Mouse (Mus musculus): ENCODE measurements at regions not wholly inside any gene's neighbourhood (a gene's known extent, or its start where the extent isn't known, plus 50 kb on each side); places are given as distances from the start of the nearest gene placed in this dataset.

DNA sequence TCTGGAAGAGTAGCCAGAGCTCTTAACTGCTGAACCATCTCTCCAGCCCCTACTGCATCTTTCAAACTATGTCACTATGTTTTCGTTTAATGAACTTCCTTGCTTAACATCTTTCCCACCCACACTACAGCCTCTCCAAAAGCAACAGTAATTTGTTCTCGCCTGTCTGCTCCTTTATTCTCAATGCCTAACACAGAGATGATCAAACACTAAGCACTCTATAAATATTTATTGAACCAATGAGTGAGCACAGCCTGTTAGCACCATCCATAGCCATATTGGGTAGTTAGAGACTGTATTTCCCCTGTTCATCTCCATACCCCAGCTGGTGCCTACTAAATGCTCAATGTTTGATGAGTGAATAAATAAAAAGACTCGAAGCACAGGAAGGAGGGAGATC is 189.6 kb downstream of the Pdcd6ip start:
- Histone ChIP-seq H3K4me1 (no peaks in the 10 kb centered on the region), H3K27ac (no peak overlapping the region), H3K4me3 (no peak overlapping the region), H3K4me2 (replicated peaks) (no peak overlapping the region), H3K9me3 (no peaks in the 10 kb centered on the region), H3K27me3 (no peaks in the 10 kb centered on the region), H3K9ac (no peak overlapping the region), H3K36me3 (no peaks in the 10 kb centered on the region)
- no peak for ATAC-seq (ENCODE audit: insufficient number of reproducible peaks, insufficient read depth, low FRiP score, low TSS enrichment)
- WGBS, result 75% methylated on average over 3 of the region's 3 CpGs

DNA sequence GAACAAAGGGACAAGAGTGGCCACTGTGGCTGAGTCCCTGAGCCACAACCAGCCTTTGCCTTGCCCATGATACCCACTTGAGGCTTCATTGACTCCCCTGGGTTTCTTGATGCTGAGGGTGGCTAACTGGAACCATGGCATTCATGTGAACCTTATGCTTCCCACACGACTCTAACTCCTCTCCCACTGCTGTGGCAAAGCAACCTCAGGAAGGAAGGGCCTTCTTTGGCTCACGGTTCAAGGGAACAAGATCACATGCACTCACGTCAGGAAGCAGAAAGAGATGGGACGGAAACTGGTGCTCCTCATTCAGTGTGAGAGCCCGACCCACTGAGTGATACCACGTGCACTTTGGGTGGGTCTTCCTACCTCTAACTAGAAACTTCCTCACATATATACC is 190.3 kb downstream of the Pdcd6ip start:
- H3K27me3 ChIP-seq, result no peaks in the 10 kb centered on the region
- ATAC-seq (ENCODE audit: insufficient number of reproducible peaks, insufficient read depth, low FRiP score, low TSS enrichment), result no peak
- H3K36me3 ChIP-seq, result no peaks in the 10 kb centered on the region
- H3K4me1 ChIP-seq, result no peaks in the 10 kb centered on the region
- no peak overlapping the region for H3K9ac ChIP-seq
- WGBS, result 90% methylated on average over 6 of the region's 6 CpGs
- no peak overlapping the region for H3K4me2 ChIP-seq (replicated peaks)
- no peaks in the 10 kb centered on the region for H3K9me3 ChIP-seq
- no peak overlapping the region for H3K27ac ChIP-seq
- no peak overlapping the region for H3K4me3 ChIP-seq

DNA sequence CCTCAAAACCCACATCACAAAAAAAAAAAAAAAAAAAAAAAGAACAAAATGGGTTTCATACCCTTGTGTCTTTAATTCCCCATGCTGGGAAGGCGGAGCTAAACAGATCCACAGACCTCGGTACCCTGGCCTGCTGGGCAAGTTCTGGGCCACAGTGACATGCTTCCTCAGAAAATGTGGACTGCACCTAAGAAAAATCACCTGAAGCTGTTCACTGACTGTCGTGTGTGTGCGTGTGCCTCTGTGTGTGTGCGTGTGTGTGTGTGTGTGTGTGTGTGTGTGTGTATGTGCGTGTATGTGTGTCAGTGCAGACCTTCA is 192.4 kb downstream of the Pdcd6ip start:
- H3K4me2 ChIP-seq (replicated peaks), result no peak overlapping the region
- WGBS, result 72% methylated on average over 6 of the region's 6 CpGs
- H3K4me3 ChIP-seq, result no peak overlapping the region
- no peak overlapping the region for H3K27ac ChIP-seq
- H3K4me1 ChIP-seq, result no peaks in the 10 kb centered on the region
- no peak for ATAC-seq (ENCODE audit: insufficient number of reproducible peaks, insufficient read depth, low FRiP score, low TSS enrichment)
- H3K9me3 ChIP-seq, result no peaks in the 10 kb centered on the region
- H3K36me3 ChIP-seq, result no peaks in the 10 kb centered on the region
- no peaks in the 10 kb centered on the region for H3K27me3 ChIP-seq
- no peak overlapping the region for H3K9ac ChIP-seq

DNA sequence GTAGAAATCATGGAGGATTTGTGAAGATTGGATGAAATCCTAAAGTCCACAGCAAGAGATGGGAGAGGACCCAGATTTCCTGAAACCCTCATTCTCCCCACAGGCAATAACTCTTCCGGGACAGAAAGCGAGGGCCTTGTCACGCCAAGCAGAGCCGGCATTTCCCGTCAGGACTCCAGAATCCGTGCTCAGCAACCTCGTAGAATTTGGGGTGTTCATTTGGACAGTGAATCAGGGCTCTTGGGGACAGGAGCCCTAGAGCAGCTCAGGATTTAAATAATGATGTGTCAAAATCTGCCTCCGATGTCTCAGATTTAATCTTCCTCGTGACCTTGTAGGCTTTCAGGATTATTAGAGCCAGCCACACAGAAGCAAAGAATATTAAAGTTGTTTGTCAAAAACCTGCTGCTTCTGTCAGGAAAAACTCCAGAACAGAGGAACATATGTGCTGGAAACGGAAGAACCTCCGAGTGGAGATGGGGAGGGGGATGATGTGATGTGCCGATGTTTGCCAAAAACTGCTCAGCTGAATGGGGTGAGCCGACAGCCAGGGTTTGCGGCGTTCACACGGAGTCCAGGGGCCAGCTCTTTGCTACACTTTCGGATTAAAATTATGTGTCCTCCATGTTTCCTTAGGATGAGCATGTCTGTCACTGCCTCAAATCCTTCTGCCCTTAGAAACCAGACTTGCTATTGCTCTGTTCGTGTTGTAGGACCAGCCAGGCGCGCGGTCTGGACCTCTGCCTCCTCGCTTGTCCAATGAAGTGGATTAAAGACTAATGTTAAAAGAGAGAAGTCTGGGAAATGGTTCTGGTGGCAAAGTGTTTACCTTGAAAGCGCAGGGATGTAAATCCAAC is 193.0 kb downstream of the Pdcd6ip start:
- H3K4me2 ChIP-seq (replicated peaks), result no peak overlapping the region
- no peaks in the 10 kb centered on the region for H3K36me3 ChIP-seq
- no peaks in the 10 kb centered on the region for H3K27me3 ChIP-seq
- no peaks in the 10 kb centered on the region for H3K9me3 ChIP-seq
- no peaks in the 10 kb centered on the region for H3K4me1 ChIP-seq
- WGBS, result 86% methylated on average over 23 of the region's 23 CpGs
- H3K9ac ChIP-seq, result no peak overlapping the region
- no peak for ATAC-seq (ENCODE audit: insufficient number of reproducible peaks, insufficient read depth, low FRiP score, low TSS enrichment)
- no peak overlapping the region for H3K4me3 ChIP-seq
- no peak overlapping the region for H3K27ac ChIP-seq

DNA sequence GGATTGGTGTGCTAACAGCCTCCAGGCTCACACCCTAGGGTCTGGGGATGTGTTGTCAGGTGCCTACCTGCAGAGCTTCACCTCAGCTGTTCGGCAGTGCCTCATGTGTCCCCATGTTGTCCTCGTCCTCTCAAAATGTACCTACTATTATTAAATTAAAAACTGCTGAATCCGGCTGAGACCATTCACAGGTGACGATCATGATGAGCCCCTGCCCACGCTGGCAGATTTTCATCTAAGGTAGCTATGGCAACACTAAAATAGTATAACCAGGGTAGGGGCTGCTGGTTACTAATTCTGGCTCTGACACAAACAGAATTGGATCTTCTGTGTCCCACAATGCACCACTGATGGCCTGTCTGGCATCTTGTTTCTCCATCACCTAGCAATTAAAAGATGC is 196.8 kb downstream of the Pdcd6ip start:
- Histone ChIP-seq H3K27ac (no peak overlapping the region), H3K4me2 (replicated peaks) (no peak overlapping the region), H3K4me1 (no peaks in the 10 kb centered on the region), H3K9me3 (no peaks in the 10 kb centered on the region), H3K27me3 (no peaks in the 10 kb centered on the region), H3K4me3 (no peak overlapping the region), H3K36me3 (no peaks in the 10 kb centered on the region), H3K9ac (no peak overlapping the region)
- WGBS, result 82% methylated on average over 5 of the region's 5 CpGs
- no peak for ATAC-seq (ENCODE audit: insufficient number of reproducible peaks, insufficient read depth, low FRiP score, low TSS enrichment)

DNA sequence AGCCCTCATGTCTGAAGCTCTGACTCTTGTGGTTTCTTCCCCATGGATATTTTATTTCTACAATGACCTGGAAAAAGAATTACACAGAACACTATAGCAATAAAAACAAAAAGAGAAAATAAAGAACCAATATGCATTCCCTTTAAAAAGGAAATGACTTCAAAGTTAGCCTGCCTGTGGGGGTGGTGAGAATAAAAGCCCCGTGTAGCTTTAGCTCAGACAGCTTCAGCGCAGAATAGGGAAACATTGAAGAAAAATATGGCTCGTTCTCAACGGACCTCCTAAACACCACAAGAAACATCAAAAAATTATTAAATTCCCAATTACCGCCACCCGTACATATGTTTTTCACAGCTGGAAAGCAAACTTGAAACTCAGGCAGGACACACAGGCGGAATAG is 198.7 kb downstream of the Pdcd6ip start:
- Histone ChIP-seq H3K4me3 (no peak overlapping the region), H3K9ac (no peak overlapping the region), H3K9me3 (no peaks in the 10 kb centered on the region), H3K27ac (no peak overlapping the region), H3K4me2 (replicated peaks) (no peak overlapping the region), H3K36me3 (no peaks in the 10 kb centered on the region), H3K27me3 (no peaks in the 10 kb centered on the region), H3K4me1 (no peaks in the 10 kb centered on the region)
- ATAC-seq (ENCODE audit: insufficient number of reproducible peaks, insufficient read depth, low FRiP score, low TSS enrichment), result no peak
- 88% methylated on average over 7 of the region's 7 CpGs for WGBS

DNA sequence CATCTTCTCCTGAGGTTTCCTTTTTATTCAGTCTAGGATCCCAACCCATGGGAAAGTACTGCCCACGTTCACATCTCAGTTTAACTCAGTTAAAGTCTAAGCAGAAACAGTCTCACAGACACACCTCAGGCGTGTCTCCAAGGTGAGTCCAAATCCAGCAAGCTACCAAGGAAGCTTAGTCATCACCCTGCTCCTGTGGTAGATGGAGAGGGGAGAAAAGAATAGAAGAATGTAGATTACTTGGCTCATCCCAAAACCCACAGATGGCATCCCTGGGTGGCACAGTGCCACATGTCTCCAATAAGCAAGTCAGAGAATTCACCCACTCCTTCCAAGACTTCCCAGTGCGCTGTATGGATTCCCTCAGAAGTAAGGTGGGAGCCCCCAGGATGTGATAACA is 199.2 kb downstream of the Pdcd6ip start:
- Histone ChIP-seq H3K4me2 (replicated peaks) (no peak overlapping the region), H3K36me3 (no peaks in the 10 kb centered on the region), H3K4me1 (no peaks in the 10 kb centered on the region), H3K9ac (no peak overlapping the region), H3K4me3 (no peak overlapping the region), H3K9me3 (no peaks in the 10 kb centered on the region), H3K27me3 (no peaks in the 10 kb centered on the region), H3K27ac (no peak overlapping the region)
- 81% methylated on average over 3 of the region's 3 CpGs for WGBS
- ATAC-seq (ENCODE audit: insufficient number of reproducible peaks, insufficient read depth, low FRiP score, low TSS enrichment), result no peak

DNA sequence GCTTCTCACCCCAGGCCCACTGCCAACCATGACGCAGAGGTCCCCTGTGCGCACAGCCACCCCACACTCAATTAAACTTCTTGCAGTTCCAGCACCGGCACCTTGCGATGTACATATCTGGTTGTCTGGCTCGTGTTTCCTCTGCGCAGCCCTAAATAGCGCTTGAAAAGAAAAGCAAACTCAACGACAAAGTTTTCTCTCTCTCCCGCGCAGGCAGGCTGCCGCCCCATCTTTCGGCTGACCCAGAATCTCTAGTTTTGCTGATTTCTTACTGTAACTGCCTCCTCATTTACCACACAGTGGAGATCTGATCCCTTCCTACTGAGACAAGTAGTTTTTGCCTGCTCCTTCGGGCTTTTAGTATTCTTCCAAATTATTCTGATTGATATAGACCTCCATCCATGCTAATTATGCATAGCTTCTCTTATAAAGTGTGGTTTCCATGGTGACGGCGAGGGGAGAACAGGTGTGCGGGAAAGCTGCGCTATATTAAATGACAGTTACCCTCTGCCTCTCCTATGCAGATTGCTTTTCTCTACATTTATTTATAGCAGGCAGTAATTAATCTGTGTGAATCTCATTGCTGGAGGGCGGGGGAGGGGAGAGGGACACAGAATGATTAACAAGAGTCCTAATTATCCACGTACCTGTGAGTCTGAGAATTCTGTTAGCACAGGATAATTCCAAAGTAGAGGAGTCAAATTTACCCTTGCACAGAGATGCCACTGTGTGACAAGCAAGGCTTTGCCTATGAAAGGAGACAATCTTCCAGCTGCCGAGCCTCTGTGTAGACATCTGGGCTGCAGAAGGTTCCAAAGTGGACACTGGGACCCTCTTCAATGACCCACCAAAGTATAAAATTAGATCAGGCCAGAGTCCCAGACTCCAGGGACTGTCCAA is 200.2 kb downstream of the Pdcd6ip start:
- no peak overlapping the region for H3K27ac ChIP-seq
- ATAC-seq (ENCODE audit: insufficient number of reproducible peaks, insufficient read depth, low FRiP score, low TSS enrichment), result no peak
- no peaks in the 10 kb centered on the region for H3K9me3 ChIP-seq
- H3K4me2 ChIP-seq (replicated peaks), result no peak overlapping the region
- 83% methylated on average over 20 of the region's 20 CpGs for WGBS
- H3K9ac ChIP-seq, result no peak overlapping the region
- no peaks in the 10 kb centered on the region for H3K36me3 ChIP-seq
- no peaks in the 10 kb centered on the region for H3K27me3 ChIP-seq
- no peaks in the 10 kb centered on the region for H3K4me1 ChIP-seq
- H3K4me3 ChIP-seq, result no peak overlapping the region

DNA sequence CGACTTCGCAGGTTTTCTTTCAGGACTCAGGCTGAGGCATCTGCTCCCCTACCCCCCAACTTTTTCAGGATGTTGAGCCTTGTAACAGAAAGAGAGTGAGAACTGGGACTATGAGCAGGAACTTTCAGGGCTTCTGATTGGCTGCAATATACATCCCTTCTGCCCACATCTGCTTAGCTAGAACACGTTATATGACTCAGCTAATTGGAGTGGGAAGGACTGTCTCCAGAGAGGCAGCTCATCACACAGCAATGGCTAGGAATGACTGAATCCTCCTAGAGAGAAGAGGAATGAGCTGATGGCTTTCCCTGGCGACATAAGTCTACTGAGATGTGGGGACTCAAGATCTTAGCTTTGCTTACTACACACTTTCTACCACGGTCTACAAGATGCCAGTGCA is 208.8 kb downstream of the Pdcd6ip start:
- no peak for ATAC-seq (ENCODE audit: insufficient number of reproducible peaks, insufficient read depth, low FRiP score, low TSS enrichment)
- no peaks in the 10 kb centered on the region for H3K36me3 ChIP-seq
- H3K4me3 ChIP-seq, result no peak overlapping the region
- H3K4me1 ChIP-seq, result no peaks in the 10 kb centered on the region
- H3K27ac ChIP-seq, result no peak overlapping the region
- H3K4me2 ChIP-seq (replicated peaks), result no peak overlapping the region
- WGBS, result 85% methylated on average over 5 of the region's 5 CpGs
- H3K9me3 ChIP-seq, result no peaks in the 10 kb centered on the region
- no peaks in the 10 kb centered on the region for H3K27me3 ChIP-seq
- no peak overlapping the region for H3K9ac ChIP-seq

DNA sequence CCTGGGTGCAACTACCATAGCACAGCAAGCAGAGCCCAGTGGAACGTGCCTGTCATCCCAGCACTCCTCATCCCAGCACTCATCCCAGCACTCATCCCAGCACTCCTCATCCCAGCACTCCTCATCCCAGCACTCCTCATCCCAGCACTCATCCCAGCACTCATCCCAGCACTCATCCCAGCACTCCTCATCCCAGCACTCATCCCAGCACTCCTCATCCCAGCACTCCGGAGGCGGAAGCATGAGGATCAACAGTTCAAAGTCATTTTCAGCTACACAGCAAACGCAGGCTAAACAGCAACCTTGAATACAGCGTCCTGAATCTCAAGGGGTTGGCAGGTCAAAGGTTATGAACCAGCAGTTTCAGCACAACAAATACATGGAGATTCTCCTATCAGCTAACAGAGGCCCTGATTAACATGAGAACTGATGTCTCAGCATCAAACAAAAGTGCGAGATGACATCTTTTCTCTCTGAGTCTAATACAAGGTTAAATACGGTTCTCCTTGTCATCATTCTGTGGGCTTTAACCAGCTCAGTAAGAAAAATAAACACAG is 211.8 kb downstream of the Pdcd6ip start:
- ATAC-seq (ENCODE audit: insufficient number of reproducible peaks, insufficient read depth, low FRiP score, low TSS enrichment), result no peak
- H3K4me3 ChIP-seq, result no peak overlapping the region
- no peaks in the 10 kb centered on the region for H3K27me3 ChIP-seq
- 58% methylated on average over 7 of the region's 7 CpGs for WGBS
- no peaks in the 10 kb centered on the region for H3K36me3 ChIP-seq
- H3K4me1 ChIP-seq, result no peaks in the 10 kb centered on the region
- no peaks in the 10 kb centered on the region for H3K9me3 ChIP-seq
- no peak overlapping the region for H3K4me2 ChIP-seq (replicated peaks)
- H3K9ac ChIP-seq, result no peak overlapping the region
- H3K27ac ChIP-seq, result no peak overlapping the region

DNA sequence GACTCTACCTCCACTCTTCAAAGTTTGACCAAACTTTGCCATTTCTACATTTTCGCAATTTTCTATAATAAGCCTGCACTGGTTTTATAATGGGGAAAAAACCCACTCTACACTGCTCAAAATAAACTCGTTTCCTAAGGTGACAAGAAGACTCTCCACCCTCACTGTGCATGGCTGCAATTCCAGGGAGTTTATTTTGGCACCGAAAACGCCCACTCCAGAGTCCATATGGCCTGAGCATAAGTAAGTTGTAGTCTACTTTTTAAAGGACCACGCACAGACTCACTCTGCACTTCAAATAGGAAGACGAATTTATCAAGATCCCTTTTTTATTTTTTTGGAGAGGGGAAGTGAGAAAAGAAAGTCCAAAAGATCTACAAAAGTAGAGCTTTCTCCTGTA is 219.4 kb downstream of the Pdcd6ip start:
- no peak for ATAC-seq (ENCODE audit: insufficient number of reproducible peaks, insufficient read depth, low FRiP score, low TSS enrichment)
- Histone ChIP-seq H3K4me3 (no peak overlapping the region), H3K9me3 (no peaks in the 10 kb centered on the region), H3K27me3 (no peaks in the 10 kb centered on the region), H3K4me1 (no peaks in the 10 kb centered on the region), H3K4me2 (replicated peaks) (no peak overlapping the region), H3K27ac (no peak overlapping the region), H3K36me3 (no peaks in the 10 kb centered on the region), H3K9ac (no peak overlapping the region)
- WGBS, result 83% methylated on average over 6 of the region's 6 CpGs

DNA sequence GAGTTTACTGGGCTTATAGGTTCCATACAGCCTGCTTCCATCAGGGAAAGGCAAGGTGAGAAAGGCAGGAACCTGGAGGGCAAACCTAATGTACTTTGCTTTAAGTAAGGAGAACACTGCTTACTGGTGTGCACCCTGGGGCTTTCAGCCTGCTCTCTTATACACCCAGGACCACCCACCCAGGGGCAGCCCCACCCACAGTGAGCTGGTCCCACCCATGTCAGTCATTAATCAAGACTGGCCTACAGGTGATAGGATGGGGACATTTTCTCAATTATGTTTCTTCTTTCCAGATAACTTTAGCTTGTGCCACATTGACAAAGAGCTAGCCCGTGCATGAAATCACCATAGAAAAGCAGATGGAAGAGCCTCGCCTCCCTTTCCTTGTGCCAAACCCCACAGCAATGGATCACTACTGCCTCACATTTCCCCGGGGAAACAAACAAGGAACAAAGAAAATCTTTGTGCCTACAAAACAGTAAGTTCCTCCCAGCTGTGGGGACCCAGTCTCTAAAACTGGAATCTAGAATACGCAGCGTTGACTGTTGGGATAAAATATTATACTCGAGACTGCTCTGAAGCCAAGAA is 221.5 kb downstream of the Pdcd6ip start:
- H3K9ac ChIP-seq, result no peak overlapping the region
- no peaks in the 10 kb centered on the region for H3K27me3 ChIP-seq
- 75% methylated on average over 6 of the region's 6 CpGs for WGBS
- H3K9me3 ChIP-seq, result no peaks in the 10 kb centered on the region
- no peaks in the 10 kb centered on the region for H3K36me3 ChIP-seq
- no peak for ATAC-seq (ENCODE audit: insufficient number of reproducible peaks, insufficient read depth, low FRiP score, low TSS enrichment)
- no peak overlapping the region for H3K4me2 ChIP-seq (replicated peaks)
- no peak overlapping the region for H3K27ac ChIP-seq
- H3K4me3 ChIP-seq, result no peak overlapping the region
- H3K4me1 ChIP-seq, result no peaks in the 10 kb centered on the region
